ENCODE assay signal across 9 mouse cellular contexts in the genomic region with DNA sequence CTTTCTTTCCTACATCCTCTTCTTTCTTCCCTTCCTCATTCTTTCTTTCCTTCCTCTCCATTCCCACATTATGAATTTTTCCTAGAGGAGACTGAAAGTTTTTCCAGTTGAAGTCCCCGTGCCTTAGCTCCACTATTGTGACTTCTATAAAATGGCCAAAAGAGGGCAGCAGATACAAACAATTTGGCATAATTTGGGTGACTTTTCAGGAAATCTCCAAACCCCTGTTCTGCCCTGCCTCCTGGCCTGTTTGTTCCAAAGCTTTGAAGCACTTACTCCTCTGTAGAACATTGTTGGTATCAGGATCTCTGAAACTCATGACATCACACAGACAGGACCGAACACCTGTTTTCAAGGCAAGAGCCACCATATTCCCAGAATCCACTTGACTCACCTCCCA.
DNase-seq lines count a peak whose midpoint lies in the region; ATAC-seq and TF ChIP-seq lines count a peak whose summit lies in the region.
"Had no signal": no experiment of that assay in that cellular context is flagged by ENCODE, and none has a peak within 500 bp of the region (broad histone marks: within the 10 kb centered on the region; RNA-seq: fewer than 3 reads in every experiment).

No protein-coding gene starts in this region.

- 54% methylated on average over 2 of the region's 2 CpGs for WGBS in intestine, postnatal 0 days
- 58% methylated on average over 2 of the region's 2 CpGs for WGBS in intestine, embryonic 16.5 days
- WGBS in kidney, postnatal 0 days: 63% methylated on average over 2 of the region's 2 CpGs
- 66% methylated on average over 2 of the region's 2 CpGs for WGBS in lung, adult 2 months

- DNase-seq in A20 (ENCODE audit: low read depth, low spot score) (peak; percentile 30), R1 (ENCODE audit: low read depth, low spot score) (peak; percentile 5)
- peak; percentile 74 for DNase-seq in kidney, postnatal 0 days (ENCODE audit: low spot score)
- no peak for DNase-seq in thymus, postnatal 0 days (ENCODE audit: low spot score)
- DNase-seq in lung, adult 2 months: no peak
- DNase-seq in layer of hippocampus, postnatal 10 days (ENCODE audit: low spot score in 2 of 2): no peak

- no peaks in the 10 kb centered on the region for H3K9me3 ChIP-seq in intestine, postnatal 0 days (ENCODE audit: control insufficient read depth)
- H3K9me3 ChIP-seq in intestine, embryonic 16.5 days (ENCODE audit: control insufficient read depth, low read length): no peaks in the 10 kb centered on the region
- H3K9me3 ChIP-seq in kidney, postnatal 0 days (replicated peaks; ENCODE audit: low read length): no peaks in the 10 kb centered on the region

- H3K4me2 ChIP-seq in intestine, postnatal 0 days (replicated peaks; ENCODE audit: low read depth): no peak overlapping the region
- no peak overlapping the region for H3K4me2 ChIP-seq in intestine, embryonic 16.5 days (ENCODE audit: low read depth, low read length)
- no peak overlapping the region for H3K4me2 ChIP-seq in kidney, postnatal 0 days (ENCODE audit: low read length)

- no peak for TF ChIP-seq POLR2A in lung, adult 2 months (IDR thresholded peaks at IDR 0.05; ENCODE audit: borderline replicate concordance, extremely low read depth, low read depth, low read length)

- H3K36me3 ChIP-seq in intestine, postnatal 0 days (ENCODE audit: control insufficient read depth, insufficient read depth): no peaks in the 10 kb centered on the region
- H3K36me3 ChIP-seq in intestine, embryonic 16.5 days (ENCODE audit: control insufficient read depth, insufficient read depth, low read length): no peaks in the 10 kb centered on the region
- no peaks in the 10 kb centered on the region for H3K36me3 ChIP-seq in kidney, postnatal 0 days (ENCODE audit: insufficient read depth, low read length)

- H3K27ac ChIP-seq in intestine, postnatal 0 days (ENCODE audit: low read depth, low read length): no peak overlapping the region
- H3K27ac ChIP-seq in intestine, embryonic 16.5 days (ENCODE audit: low read length): no peak overlapping the region
- H3K27ac ChIP-seq in kidney, postnatal 0 days: no peak overlapping the region

- H3K9ac ChIP-seq in intestine, postnatal 0 days (ENCODE audit: low read depth, low read length): no peak overlapping the region
- H3K9ac ChIP-seq in intestine, embryonic 16.5 days (ENCODE audit: low read depth, low read length): no peak overlapping the region
- H3K9ac ChIP-seq in kidney, postnatal 0 days (ENCODE audit: low read depth, low read length): no peak overlapping the region

- TF ChIP-seq CTCF in intestine, postnatal 0 days (IDR thresholded peaks at IDR 0.05; ENCODE audit: low read depth): peak; percentile 55
- TF ChIP-seq CTCF in kidney, postnatal 0 days (IDR thresholded peaks at IDR 0.05; ENCODE audit: low read depth): peak; percentile 69
- TF ChIP-seq CTCF in lung, adult 2 months (IDR thresholded peaks at IDR 0.05; ENCODE audit: insufficient read depth, low read length): no peak

- no peaks in the 10 kb centered on the region for H3K27me3 ChIP-seq in intestine, postnatal 0 days (replicated peaks; ENCODE audit: control insufficient read depth, insufficient read depth, low read length)
- no peaks in the 10 kb centered on the region for H3K27me3 ChIP-seq in intestine, embryonic 16.5 days (replicated peaks; ENCODE audit: control insufficient read depth, insufficient read depth, low read length)
- H3K27me3 ChIP-seq in kidney, postnatal 0 days (ENCODE audit: insufficient read depth, low read length): no peaks in the 10 kb centered on the region

- no peak overlapping the region for H3K4me3 ChIP-seq in intestine, postnatal 0 days (ENCODE audit: low read depth, low read length)
- no peak overlapping the region for H3K4me3 ChIP-seq in intestine, embryonic 16.5 days (ENCODE audit: low read length)
- H3K4me3 ChIP-seq in kidney, postnatal 0 days (replicated peaks; ENCODE audit: low read depth, low read length): no peak overlapping the region
- H3K4me3 ChIP-seq in lung, adult 2 months (replicated peaks; ENCODE audit: extremely low read depth, low read depth, low read length): no peak overlapping the region
- H3K4me3 ChIP-seq: myocyte had no signal

- H3K4me1 ChIP-seq in intestine, postnatal 0 days (replicated peaks; ENCODE audit: control insufficient read depth, insufficient read depth, low read length): no peaks in the 10 kb centered on the region
- no peaks in the 10 kb centered on the region for H3K4me1 ChIP-seq in intestine, embryonic 16.5 days (ENCODE audit: control insufficient read depth, insufficient read depth, low read length)
- H3K4me1 ChIP-seq in kidney, postnatal 0 days (replicated peaks; ENCODE audit: insufficient read depth, low read length): no peaks in the 10 kb centered on the region
- no peaks in the 10 kb centered on the region for H3K4me1 ChIP-seq in lung, adult 2 months (ENCODE audit: control insufficient read depth, insufficient read depth, low read length)

- ATAC-seq in intestine, postnatal 0 days: no peak
- no peak for ATAC-seq in intestine, embryonic 16.5 days
- peak; percentile 25; the same call in 1 of the 2 replicates for ATAC-seq in kidney, postnatal 0 days (replicated peaks; ENCODE audit: low FRiP score, low read depth)

Comparison
In these comparisons a context has a peak if more than half of its experiments do, and no peak if none do; other contexts are left out.
1. DNase-seq: peak in A20 (single experiment), R1 (single experiment) and kidney, postnatal 0 days (single experiment); none in thymus, postnatal 0 days (single experiment), lung, adult 2 months (single experiment) and layer of hippocampus, postnatal 10 days (0 of 2).